In the genomic region with DNA sequence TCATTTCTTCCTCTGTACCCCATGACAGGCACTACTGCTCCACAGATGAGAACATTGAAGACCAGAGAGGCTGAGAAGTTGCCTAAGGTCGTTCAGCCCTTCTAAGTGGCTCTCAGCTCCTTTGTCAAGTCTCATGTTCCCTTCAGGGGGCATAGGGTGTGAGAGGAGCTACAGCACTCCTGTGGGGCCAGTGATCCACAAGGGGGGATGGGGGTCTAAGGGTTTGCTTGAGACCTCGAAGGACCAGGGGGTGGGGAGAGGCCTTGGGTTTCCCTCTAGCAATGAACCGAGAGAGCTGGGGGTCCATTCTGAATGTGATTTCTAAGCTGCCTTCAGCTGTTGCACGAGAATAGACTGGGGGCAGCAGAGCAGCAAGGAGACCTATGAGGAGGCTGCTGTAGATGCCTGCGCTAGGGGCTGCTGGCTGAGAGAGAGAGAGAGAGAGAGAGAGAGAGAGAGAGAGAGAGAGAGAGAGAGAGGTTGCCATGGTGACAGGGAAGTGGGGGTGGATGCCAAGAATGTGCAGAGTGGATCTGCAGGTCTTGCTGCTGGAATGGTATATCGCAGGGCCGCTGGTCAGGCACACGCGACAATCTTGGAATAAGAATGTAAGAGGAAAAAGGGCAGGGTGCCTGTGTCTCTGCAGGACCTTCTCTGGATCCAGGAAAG, we compare ENCODE assay signal across 8 mouse cellular contexts. TPM values are rescaled to one million over a fixed set of nuclear protein-coding genes. Genes with fewer than 3 reads are reported as not detected.
DNase-seq lines count a peak whose midpoint lies in the region; ATAC-seq lines count a peak whose summit lies in the region.

No protein-coding gene starts in this region.

- H3K4me2 ChIP-seq in kidney, embryonic 15.5 days, result peak overlapping the region; percentile 9; the same call in 1 of the 2 replicates
- H3K4me2 ChIP-seq in limb, embryonic 15.5 days, result no peak overlapping the region

- H3K9me3 ChIP-seq in kidney, embryonic 15.5 days (replicated peaks), result no peaks in the 10 kb centered on the region
- H3K9me3 ChIP-seq in limb, embryonic 15.5 days, result no peaks in the 10 kb centered on the region

- peaks cover 37% of the 10 kb centered on the region for H3K4me1 ChIP-seq in kidney, embryonic 15.5 days
- peaks cover 33% of the 10 kb centered on the region for H3K4me1 ChIP-seq in limb, embryonic 15.5 days

- no peaks in the 10 kb centered on the region for H3K27me3 ChIP-seq in kidney, embryonic 15.5 days
- no peaks in the 10 kb centered on the region for H3K27me3 ChIP-seq in limb, embryonic 15.5 days

- H3K9ac ChIP-seq in kidney, embryonic 15.5 days, result no peak overlapping the region
- H3K9ac ChIP-seq in limb, embryonic 15.5 days, result no peak overlapping the region

- ATAC-seq in kidney, embryonic 15.5 days (replicated peaks; ENCODE audit: low FRiP score), result peak; percentile 69
- ATAC-seq in limb, embryonic 15.5 days (ENCODE audit: insufficient number of reproducible peaks, low FRiP score, low TSS enrichment, low read depth), result no peak
- no peak for ATAC-seq in cerebellum, adult (ENCODE audit: insufficient number of reproducible peaks, low FRiP score, low TSS enrichment)

- WGBS in kidney, embryonic 15.5 days, result 8% methylated on average over 9 of the region's 9 CpGs
- WGBS in limb, embryonic 15.5 days, result 11% methylated on average over 9 of the region's 9 CpGs

- H3K36me3 ChIP-seq in kidney, embryonic 15.5 days, result peaks cover 42% of the 10 kb centered on the region
- peaks cover 30% of the 10 kb centered on the region for H3K36me3 ChIP-seq in limb, embryonic 15.5 days

- DNase-seq in kidney, postnatal 14 days, result no peak
- DNase-seq in brain, embryonic 18.5 days (ENCODE audit: low read depth, low spot score), result peak; percentile 61
- peak; percentile 62 to 67 for DNase-seq in frontal cortex, postnatal 36 days (ENCODE audit: low spot score in 2 of 2)
- peak; percentile 83 to 86 for DNase-seq in right cerebral cortex, postnatal 10 days (ENCODE audit: low spot score in 2 of 2)
- no peak for DNase-seq in ovary, postnatal 36 days (ENCODE audit: low spot score)

- peak overlapping the region; percentile 63 for H3K27ac ChIP-seq in kidney, embryonic 15.5 days
- peak overlapping the region; percentile 48 for H3K27ac ChIP-seq in limb, embryonic 15.5 days

- H3K4me3 ChIP-seq in kidney, embryonic 15.5 days (replicated peaks), result no peak overlapping the region
- H3K4me3 ChIP-seq in limb, embryonic 15.5 days, result no peak overlapping the region

RNA-seq across cellular contexts. Expression of a gene that starts 36.1 kb away (rescaled TPM):
- 84.0 and 87.2 TPM in 2 replicates for polyA plus RNA-seq in kidney, embryonic 15.5 days (2015; fragmentation: Nextera tagmentation; extraction: Ambion mirVana)
- polyA plus RNA-seq in limb, embryonic 15.5 days (2015; fragmentation: Nextera tagmentation; extraction: Ambion mirVana), result 44.5 and 46.8 TPM in 2 replicates

Comparison
In these comparisons a context has a peak if more than half of its experiments do, and no peak if none do; other contexts are left out.
1. DNase-seq: peak in brain, embryonic 18.5 days (single experiment), frontal cortex, postnatal 36 days (2 of 2) and right cerebral cortex, postnatal 10 days (2 of 2); none in kidney, postnatal 14 days (single experiment) and ovary, postnatal 36 days (single experiment).